Mouse (Mus musculus) cerebellum, adult 9-11 months (tissue): ENCODE data around the gene Pdzrn3.

Source experiments
- DNase-seq: peaks from one replicate; pipeline ENCODE4 v3.0.0; 2022

Pdzrn3 gene

GRCm38 (mm10) chr6:101287566-101288173 is 90.0 kb downstream of the Pdzrn3 start:
- DNase-seq, result no peak

GRCm38 (mm10) chr6:101287077-101287476 is 90.6 kb downstream of the Pdzrn3 start:
- DNase-seq, result no peak

GRCm38 (mm10) chr6:101284368-101284955 is 93.2 kb downstream of the Pdzrn3 start:
- no peak for DNase-seq

- no peak for DNase-seq
Observed at GRCm38 (mm10) chr6:101283891-101284290, 93.8 kb downstream of the Pdzrn3 start.

- no peak for DNase-seq
Observed at GRCm38 (mm10) chr6:101281644-101282043, 96.1 kb downstream of the Pdzrn3 start.

GRCm38 (mm10) chr6:101280811-101281218 is 96.9 kb downstream of the Pdzrn3 start:
- DNase-seq, result no peak

- no peak for DNase-seq
Observed at GRCm38 (mm10) chr6:101278286-101278932, 99.3 kb downstream of the Pdzrn3 start.

GRCm38 (mm10) chr6:101276261-101276660 is 101.4 kb downstream of the Pdzrn3 start:
- DNase-seq, result no peak

- DNase-seq, result no peak
Observed at GRCm38 (mm10) chr6:101275806-101276205, 101.9 kb downstream of the Pdzrn3 start.

- no peak for DNase-seq
Observed at GRCm38 (mm10) chr6:101274846-101275245, 102.9 kb downstream of the Pdzrn3 start.

- no peak for DNase-seq
Observed at GRCm38 (mm10) chr6:101272256-101272655, 105.4 kb downstream of the Pdzrn3 start.

GRCm38 (mm10) chr6:101271378-101272135 is 106.1 kb downstream of the Pdzrn3 start:
- no peak for DNase-seq

- no peak for DNase-seq
Observed at GRCm38 (mm10) chr6:101270095-101270826, 107.4 kb downstream of the Pdzrn3 start.

GRCm38 (mm10) chr6:101269335-101270094 is 108.2 kb downstream of the Pdzrn3 start:
- no peak for DNase-seq

- DNase-seq, result no peak
Observed at GRCm38 (mm10) chr6:101268266-101268665, 109.4 kb downstream of the Pdzrn3 start.

- no peak for DNase-seq
Observed at GRCm38 (mm10) chr6:101266787-101267186, 110.9 kb downstream of the Pdzrn3 start.

- no peak for DNase-seq
Observed at GRCm38 (mm10) chr6:101263544-101263943, 114.2 kb downstream of the Pdzrn3 start.

GRCm38 (mm10) chr6:101261513-101261912 is 116.2 kb downstream of the Pdzrn3 start:
- DNase-seq, result no peak

- no peak for DNase-seq
Observed at GRCm38 (mm10) chr6:101259411-101259810, 118.3 kb downstream of the Pdzrn3 start.

- no peak for DNase-seq
Observed at GRCm38 (mm10) chr6:101257418-101257817, 120.3 kb downstream of the Pdzrn3 start.

GRCm38 (mm10) chr6:101254652-101255051 is 123.0 kb downstream of the Pdzrn3 start:
- no peak for DNase-seq
